Mouse (Mus musculus): Measurements from ENCODE around the gene Ints1.

GRCm38 (mm10) chr5:139821466-139822459 is 46.3 kb upstream of the Ints1 start:
- TF ChIP-seq CTCF (conservative IDR thresholded peaks at IDR 0.05; ENCODE audit: insufficient read depth, insufficient read length, low read depth, low read length), result no peak
- no peak for TF ChIP-seq POLR2A (IDR thresholded peaks at IDR 0.05; ENCODE audit: low read depth, low read length)
